Mouse (Mus musculus) left cerebral cortex, postnatal 14 days (tissue): ENCODE results near the gene Rasgrf2. TPM values are rescaled to one million over a fixed set of nuclear protein-coding genes. Genes with fewer than 3 reads are reported as not detected.

ENCODE experiments used
- DNase-seq, 2 experiments: peaks; one replicate each; pipeline ENCODE4 v3.0.0; 2021 to 2022; ENCODE audit warnings: low spot score in 2 of 2, mixed read lengths in 1 of 2
- intact Hi-C: fragments of 180-260 bp; cut with DNase I; formaldehyde crosslinking; loops from one replicate; pipeline ENCODE4 v1.15.1; 2025
- total RNA-seq, 2 experiments: library from RNA; stranded (reverse); gene quantifications; 2 replicates each; pipeline ENCODE4 v1.2.3; 2021

The Rasgrf2 gene
- total RNA-seq, 2 experiments from 2014 or later, result 130 to 154 TPM

DNA sequence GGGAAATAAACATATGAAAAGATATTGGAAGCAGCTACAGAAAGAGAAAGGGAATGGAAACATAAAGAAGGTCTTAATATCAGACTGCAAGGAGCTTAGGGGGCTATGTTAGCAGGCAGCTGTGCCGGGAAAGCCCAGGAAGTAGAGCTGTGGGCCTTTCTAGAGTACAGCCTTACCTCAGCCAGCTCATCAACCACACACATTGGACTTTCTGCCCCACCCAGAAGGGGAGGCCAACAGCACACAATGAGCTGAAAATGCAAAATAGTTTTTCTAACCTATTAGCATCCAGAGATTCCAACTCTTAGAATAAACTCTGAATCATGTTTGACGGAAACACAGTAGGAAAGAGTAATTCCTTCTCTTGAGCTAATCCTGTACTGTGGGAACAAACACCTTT lies 154.9 kb downstream of the Rasgrf2 start:
- intact Hi-C loops, result no loop called here
- DNase-seq, result no peak

DNA sequence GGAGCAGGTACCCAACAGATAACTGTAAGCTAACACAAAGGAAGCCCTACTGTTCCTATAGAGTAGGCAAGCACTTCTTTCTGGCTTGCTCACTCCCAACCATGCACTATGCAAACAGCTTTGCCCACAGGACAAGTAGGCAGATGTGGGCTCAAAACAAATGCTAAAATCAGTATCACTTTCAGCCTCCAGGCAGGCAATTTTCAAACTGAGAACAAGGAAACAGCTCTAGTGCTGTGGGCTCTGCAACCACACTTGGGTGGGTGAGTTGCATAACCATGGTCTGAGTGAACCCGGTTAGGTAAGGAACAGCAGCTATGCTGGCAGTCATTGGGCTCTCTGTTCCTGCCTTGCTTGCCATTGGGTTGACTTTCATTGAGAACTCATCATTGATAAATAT lies 157.3 kb downstream of the Rasgrf2 start:
- DNase-seq, result peak; percentile 41 to 52
- intact Hi-C loops, result no loop called here

DNA sequence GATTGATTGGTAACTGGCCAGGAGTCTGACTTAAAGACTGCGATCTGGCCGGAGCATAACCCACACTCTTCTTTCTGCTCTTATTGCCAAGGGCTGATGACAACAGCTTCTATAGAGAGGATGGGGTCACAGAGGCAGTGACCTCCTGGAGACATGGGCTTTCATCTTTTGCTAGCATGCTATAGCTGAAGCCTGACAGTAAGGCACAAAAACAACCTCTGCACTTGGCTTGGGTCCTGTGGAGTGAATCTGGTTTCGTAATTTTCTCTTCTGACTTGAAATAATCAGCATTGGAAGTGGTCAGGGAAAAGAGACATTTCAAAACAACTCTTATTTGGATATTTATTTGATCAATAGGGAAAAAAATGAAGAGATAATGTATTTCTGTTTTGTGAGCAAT lies 160.2 kb downstream of the Rasgrf2 start:
- no peak for DNase-seq
- intact Hi-C loops, result no loop called here

GRCm38 (mm10) chr13:91956474-91956873 lies 175.0 kb downstream of the Rasgrf2 start:
- DNase-seq, result no peak
- intact Hi-C loops, result no loop called here

DNA sequence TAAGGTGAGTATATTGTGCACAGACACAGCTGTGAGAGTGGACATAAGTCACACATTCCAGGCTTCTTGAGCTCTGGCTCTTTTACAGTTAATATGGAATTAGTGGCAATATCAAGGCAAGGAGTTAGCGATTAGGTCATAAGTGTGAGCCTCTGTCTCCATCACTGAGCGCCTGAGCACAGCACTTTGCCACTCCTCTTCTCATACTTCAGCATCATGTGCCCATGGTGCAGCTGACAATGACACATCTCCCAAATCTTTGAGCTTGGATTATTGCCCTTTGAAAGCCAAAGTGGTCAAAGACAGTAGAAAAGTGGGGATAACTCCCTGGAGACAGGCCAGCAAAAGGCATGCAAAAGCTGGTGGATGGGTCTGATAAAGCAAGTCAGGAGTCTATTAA lies 175.8 kb downstream of the Rasgrf2 start:
- intact Hi-C loops, result no loop called here
- no peak for DNase-seq

- intact Hi-C loops, result no loop called here
- peak; percentile 34 to 86 for DNase-seq
These were observed 176.3 kb downstream of the Rasgrf2 start for GRCm38 (mm10) chr13:91955175-91955574.

GRCm38 (mm10) chr13:91940113-91940512 lies 191.3 kb downstream of the Rasgrf2 start:
- intact Hi-C loops, result no loop called here
- no peak for DNase-seq

- no peak for DNase-seq
- intact Hi-C loops, result no loop called here
These were observed 192.6 kb downstream of the Rasgrf2 start for GRCm38 (mm10) chr13:91938826-91939225.

GRCm38 (mm10) chr13:91937232-91937631 lies 194.2 kb downstream of the Rasgrf2 start:
- DNase-seq, result no peak
- intact Hi-C loops, result no loop called here

DNA sequence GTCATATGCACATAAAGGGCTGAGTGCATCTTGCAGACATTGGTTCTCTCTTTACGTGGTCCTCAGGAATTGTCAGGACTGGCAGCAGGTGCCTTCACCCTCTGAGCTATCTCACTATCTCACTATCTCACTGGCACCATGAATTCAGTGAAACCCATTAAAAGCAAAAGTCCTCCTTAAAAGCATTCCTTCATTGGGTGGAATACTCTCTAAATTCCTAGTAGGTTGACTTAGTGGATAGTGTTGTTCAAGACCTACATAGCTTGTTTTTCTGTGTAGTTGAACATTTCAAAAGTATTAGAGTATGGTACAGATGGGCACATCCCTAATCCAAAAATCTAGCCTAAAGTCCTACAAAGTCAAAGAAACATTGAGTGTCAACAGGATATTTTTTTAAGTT lies 199.3 kb downstream of the Rasgrf2 start:
- intact Hi-C loops, result no loop called here
- no peak for DNase-seq

GRCm38 (mm10) chr13:91929943-91930726 lies 201.3 kb downstream of the Rasgrf2 start:
- intact Hi-C loops, result no loop called here
- DNase-seq, result no peak

- DNase-seq, result no peak
- intact Hi-C loops, result no loop called here
These were observed 202.7 kb downstream of the Rasgrf2 start for GRCm38 (mm10) chr13:91928605-91929389.

GRCm38 (mm10) chr13:91921010-91921409 lies 210.4 kb downstream of the Rasgrf2 start:
- DNase-seq, result no peak
- intact Hi-C loops, result no loop called here

- intact Hi-C loops, result loop anchor here (10.0 kb wide), 1 partner anchor 306 kb away; no protein-coding TSS in a partner anchor
- DNase-seq, result no peak
These were observed 212.7 kb downstream of the Rasgrf2 start for GRCm38 (mm10) chr13:91918764-91919163.

- intact Hi-C loops, result loop anchor here (10.0 kb wide), 1 partner anchor 307 kb away; no protein-coding TSS in a partner anchor
- DNase-seq, result no peak
These were observed 213.6 kb downstream of the Rasgrf2 start for GRCm38 (mm10) chr13:91917835-91918234.

DNA sequence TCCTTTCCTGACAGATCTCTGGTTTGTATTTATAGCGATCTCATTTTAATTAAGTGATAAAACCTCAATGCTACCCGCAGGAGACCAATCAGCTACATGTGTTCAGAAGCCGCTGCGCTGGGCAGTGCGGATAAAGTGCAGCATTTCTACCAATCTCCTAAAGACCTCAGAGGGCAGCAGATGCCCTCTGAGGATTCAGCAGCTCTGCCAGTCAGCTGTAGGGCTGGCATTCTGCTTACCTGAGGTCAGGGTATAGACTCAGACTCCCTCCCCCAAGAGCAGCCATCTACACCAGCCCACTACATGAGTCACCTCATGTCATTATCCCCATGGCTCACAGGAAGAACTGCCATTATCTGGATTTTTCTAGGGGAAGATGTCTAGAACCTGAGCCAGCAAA lies 215.1 kb downstream of the Rasgrf2 start:
- intact Hi-C loops, result loop anchor here (10.0 kb wide), 1 partner anchor 308 kb away; no protein-coding TSS in a partner anchor

DNA sequence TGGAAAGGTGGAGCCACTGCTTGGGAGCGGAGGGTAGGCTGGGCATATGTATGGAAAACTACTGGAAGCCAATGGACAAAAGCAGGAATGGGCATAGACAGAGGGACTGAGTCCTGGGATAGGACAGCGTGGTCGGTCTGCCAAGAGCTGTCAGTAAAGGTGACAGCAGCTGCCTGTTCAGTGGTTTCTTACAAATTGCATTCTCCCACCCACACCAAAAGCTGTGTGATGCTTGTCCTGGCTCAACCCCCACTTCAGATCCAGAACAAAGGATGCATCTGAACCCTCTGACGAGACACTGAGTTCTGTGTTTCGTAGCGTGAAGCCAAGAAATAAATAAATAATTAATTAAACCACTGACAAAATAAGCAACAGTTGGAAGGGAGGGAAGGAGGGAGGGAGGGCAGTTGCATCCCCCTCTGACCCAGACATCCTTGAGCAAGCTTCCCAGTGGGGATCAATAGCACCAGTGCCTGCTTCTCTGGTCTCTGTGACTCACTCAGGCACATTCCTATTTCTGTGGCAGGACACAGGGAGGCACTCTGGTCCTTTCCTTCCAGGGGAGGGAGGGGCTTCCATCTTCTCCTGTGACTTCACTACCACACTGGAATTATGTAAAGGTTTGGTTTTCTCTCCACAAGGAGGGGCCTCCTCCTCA lies 215.7 kb downstream of the Rasgrf2 start:
- peak; percentile 33 to 79 for DNase-seq
- intact Hi-C loops, result loop anchor here (10.0 kb wide), 1 partner anchor 309 kb away; no protein-coding TSS in a partner anchor

More for the DNA sequence above, 215.1 kb downstream of the Rasgrf2 start:
- DNase-seq, result no peak

DNA sequence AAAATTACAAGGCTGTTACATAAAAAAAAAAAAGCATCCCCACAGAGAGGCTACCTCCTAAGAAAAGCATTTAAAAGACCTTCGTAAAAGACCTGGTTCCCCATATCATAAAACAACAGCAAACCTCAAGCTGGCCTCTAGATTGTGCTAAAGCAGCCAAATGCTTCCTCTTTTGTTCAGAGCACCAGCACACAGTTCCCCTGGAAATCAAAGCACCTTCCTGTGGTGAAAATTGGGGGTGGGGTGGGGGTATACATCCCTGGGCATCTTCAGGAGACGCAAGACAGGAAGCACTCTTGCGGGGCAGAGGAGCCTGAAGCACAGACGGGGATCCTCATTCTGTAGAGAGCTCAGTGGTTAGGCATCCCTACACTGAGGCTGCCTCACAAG lies 216.3 kb downstream of the Rasgrf2 start:
- intact Hi-C loops, result loop anchor here (10.0 kb wide), 1 partner anchor 310 kb away; no protein-coding TSS in a partner anchor
- no peak for DNase-seq

DNA sequence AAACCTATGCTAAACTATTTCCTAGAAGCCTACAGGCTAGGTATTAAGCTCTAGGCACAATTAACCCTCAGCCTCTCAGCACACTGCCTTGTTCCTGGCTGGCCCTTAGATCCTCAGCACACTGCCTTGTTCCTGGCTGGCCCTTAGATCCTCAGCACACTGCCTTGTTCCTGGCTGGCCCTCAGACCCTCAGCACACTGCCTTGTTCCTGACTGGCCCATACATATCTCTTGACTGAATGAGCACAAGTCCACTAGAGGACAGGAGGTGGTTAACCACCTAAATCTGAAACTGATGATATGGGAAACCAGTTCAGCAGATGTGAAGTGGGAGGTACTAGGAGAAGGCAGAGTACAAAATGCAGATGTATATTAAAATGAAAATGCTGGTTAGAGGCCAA lies 219.8 kb downstream of the Rasgrf2 start:
- intact Hi-C loops, result loop anchor here (5.0 to 10.0 kb wide), 2 partner anchors 216 to 313 kb away; no protein-coding TSS in a partner anchor

GRCm38 (mm10) chr13:91911211-91911610 lies 220.2 kb downstream of the Rasgrf2 start:
- no peak for DNase-seq
- intact Hi-C loops, result loop anchor here (5.0 to 10.0 kb wide), 2 partner anchors 216 to 314 kb away; no protein-coding TSS in a partner anchor

More for the DNA sequence above, 219.8 kb downstream of the Rasgrf2 start:
- no peak for DNase-seq
